In genomic region chr11:118418834-118419504, GRCm38 (mm10) we compare ENCODE assay signal across 1 mouse cellular context.
A peak's percentile ranks its signal among the peaks of the same experiment; 100 is the strongest.
TF ChIP-seq lines count a peak whose summit lies in the region.

TSS of gene Cant1 (minus strand) at chr11:118419086.

TF ChIP-seq in CH12.LX, 34 proteins besides CTCF, POLR2A, EP300 and RAD21 (continued from another document):
- TF ChIP-seq TBP (conservative IDR thresholded peaks at IDR 0.05; ENCODE audit: low read depth, low read length): 0 out of 2 replicates have a peak, but pooled peaks have one; percentile 58
- 0 out of 2 replicates have a peak, but pooled peaks have one; percentile 12 for TF ChIP-seq CHD2 (IDR thresholded peaks at IDR 0.05; ENCODE audit: low read length)
- TF ChIP-seq MYC (IDR thresholded peaks at IDR 0.05; ENCODE audit: low read depth, low read length): peak; percentile 53; the same call in 1 of the 2 replicates
- no peak for TF ChIP-seq MAZ (IDR thresholded peaks at IDR 0.05; ENCODE audit: low read depth, low read length)
- peak; percentile 93 for TF ChIP-seq TCF12 (IDR thresholded peaks at IDR 0.05; ENCODE audit: low read depth, low read length)
- TF ChIP-seq POLR2AphosphoS2 (IDR thresholded peaks at IDR 0.05; ENCODE audit: low read depth, low read length): peak; percentile 77
- TF ChIP-seq ZKSCAN1 (IDR thresholded peaks at IDR 0.05; ENCODE audit: borderline replicate concordance, low read depth, low read length): no peak
- TF ChIP-seq ZMIZ1 (IDR thresholded peaks at IDR 0.05; ENCODE audit: low read depth, low read length): peak; percentile 97
- TF ChIP-seq NELFE (IDR thresholded peaks at IDR 0.05; ENCODE audit: low read depth, low read length): peak; percentile 97
- peak; percentile 39; the same call in 1 of the 2 replicates for TF ChIP-seq MXI1 (IDR thresholded peaks at IDR 0.05; ENCODE audit: low read depth, low read length)
